Mouse (Mus musculus): Measurements from ENCODE around the gene Stk10.
"Not testable (repeated sequence)": the region's sequence is repeated elsewhere in the genome, so short reads cannot be mapped to it uniquely, and the experiment has no call there.

Stk10 gene

DNA sequence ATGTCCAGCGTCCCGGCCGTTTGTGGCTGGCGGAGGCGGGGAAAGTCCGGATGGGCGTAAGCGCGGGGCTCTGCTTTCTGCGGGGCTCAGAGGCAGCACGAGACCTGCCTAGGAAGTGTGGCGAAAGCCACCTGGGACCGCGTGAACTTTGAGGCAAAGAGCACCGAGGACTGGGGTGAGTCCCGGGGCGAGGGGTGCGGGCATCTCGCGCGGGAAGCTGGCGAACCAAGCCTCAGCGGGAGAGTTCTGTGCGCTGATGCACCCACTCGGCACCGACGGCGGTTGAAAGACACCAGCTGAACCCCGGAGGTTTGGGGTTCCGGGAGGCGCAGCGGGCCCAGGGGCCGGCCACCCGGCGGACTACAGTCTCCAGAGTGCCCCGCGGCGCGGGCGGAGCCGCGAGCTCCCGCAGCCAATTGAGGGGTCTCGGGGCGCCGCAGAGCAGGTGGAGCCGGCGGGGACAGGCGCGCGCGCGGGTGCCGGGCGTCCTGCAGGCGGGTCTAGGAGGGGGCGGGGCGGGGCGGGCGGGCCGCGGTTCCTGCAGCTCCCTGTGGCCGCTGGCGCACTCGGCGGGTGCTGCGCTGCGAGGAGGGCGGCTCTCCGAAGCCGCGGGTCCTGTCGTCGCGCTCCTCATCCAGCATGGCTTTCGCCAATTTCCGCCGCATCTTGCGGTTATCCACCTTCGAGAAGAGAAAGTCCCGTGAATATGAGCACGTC lies at the start of gene Stk10:
Gene Stk10, plus strand, starts transcription at position 541 of the 717 bp plus-strand sequence.
- DNase-seq: peak; percentile 92 to 96

DNA sequence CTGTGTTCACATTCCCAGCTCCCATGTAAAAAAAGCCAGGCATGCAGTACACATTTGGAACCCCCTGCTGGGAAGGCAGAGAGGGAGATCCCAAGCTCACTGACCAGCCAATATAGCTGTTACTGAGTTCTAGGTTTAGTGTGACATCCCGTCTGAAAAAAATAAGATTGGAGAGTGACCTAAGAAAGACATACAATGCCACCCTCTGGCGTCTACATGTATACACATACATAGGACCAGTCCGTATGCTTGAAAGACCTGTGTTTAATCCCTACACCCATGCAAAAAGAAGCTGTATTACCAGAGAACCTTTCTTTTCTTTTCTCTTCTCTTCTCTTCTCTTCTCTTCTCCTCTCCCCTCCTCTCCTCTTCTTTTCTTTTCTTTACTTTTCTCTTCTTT lies 47.8 kb upstream of the Stk10 start:
- no peak for DNase-seq

DNA sequence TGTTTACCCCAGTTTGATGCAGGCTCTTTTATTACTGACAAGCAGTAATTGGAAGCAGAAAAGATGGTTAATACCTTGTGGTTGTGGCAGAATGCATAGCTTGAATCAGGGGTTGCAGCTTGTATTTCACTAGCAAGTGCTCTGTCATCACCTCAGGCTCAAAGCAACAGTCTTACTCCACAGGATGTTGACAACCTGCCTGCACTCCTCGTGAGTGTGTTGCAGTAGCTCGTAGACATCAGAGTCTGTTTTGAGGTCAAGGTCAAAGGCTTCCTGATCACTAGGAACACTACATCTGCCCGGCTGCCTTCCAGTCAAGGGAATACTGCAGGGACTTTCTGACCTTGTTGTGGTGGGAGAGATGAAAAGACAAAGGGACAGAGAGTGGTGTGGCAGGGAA lies 46.5 kb upstream of the Stk10 start:
- no peak for DNase-seq

DNA sequence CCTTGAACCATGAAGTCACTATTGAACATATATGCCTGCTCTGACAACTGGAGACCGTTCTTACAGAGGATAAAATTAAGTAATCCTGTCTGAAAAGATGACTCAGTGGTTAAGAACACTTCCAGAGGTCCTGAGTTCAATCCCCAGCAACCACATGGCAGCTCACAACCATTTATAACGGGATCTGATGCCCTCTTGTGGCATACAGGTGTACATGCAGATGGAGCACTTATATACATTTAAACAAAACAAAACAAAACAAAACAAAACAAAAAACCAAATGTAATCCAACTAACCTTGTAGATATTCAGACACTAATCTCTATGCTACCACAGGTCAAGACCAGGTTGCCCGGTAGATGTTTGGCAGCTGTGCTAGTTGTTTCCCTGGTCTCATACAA lies 45.6 kb upstream of the Stk10 start:
- DNase-seq: no peak

DNA sequence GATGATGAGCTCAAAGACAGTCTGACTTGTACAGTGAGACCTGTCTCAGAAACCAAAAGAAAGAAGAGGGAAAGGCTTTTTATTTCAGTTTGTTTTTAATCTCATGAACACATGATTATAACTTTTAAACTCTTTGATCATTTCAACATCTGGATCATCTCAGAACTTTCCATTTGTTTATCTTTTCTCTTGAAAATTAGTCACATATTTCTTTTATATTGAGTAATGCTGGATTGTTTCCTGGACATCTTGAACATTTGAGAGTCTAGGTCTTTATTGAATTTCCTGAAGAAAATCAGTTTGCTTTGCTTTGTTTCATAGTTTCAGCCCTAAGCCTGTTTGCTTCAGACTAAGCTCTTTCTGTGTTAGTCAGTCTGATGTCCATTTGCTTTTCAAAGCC lies 44.8 kb upstream of the Stk10 start:
- DNase-seq: no peak

DNA sequence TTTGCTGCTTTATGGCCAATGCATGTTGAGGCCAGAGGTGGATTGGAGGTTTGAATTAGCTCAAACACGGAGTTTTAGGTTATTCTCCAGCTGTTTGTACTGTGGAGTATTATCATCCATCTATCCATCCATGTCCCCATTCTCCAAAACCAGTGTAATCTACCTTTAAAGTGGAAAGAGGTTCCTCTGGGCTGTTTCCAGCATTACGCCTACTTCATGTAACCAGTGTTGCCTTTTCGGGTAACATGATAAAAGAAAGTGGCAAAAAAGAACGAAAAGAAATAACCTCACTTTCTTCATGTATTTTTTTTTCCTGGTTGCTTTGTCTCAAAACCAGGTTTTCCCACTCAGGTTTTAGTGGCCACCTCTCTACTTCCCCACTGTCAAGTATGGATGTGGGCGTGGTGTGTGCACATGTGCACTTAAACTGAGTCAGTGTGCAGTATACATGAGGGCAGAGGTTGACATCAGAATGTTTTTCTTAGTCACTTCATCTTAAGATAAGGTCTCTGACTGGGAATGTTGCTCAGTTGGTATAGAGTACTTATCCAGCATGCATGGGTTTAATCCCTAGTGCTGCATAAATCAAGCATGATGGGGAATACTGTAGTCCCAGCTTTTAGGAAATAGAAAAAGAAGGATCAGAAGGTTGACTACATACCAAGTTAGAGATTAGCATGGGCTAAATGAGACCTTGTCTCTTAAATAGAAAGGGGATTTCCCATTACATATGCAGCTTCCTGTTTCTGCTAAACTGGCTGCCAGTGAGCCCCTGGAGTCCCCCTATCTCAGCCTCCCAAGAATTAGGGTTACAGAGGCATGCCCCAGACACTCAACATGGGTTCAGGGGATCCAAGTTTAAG lies 44.1 kb upstream of the Stk10 start:
- no peak for DNase-seq

DNA sequence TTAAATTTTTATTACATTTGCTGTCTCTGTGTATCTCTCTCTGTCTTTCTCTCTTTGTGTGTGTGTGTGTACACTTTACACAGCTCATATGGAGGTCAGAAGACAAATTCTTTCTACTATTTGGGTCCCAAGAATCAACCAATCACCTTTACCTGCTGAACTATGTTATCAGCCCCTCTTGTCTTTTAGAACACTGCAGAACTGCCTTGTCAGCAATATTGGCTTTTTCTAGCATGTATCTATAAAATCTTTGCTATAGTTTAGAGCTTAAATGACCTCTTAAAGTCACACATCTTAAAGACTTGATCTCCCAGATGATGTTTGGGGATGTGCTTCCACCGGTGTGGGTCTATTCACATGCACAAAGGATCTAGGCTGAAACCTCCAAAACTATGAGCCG lies 42.0 kb upstream of the Stk10 start:
- no peak for DNase-seq

DNA sequence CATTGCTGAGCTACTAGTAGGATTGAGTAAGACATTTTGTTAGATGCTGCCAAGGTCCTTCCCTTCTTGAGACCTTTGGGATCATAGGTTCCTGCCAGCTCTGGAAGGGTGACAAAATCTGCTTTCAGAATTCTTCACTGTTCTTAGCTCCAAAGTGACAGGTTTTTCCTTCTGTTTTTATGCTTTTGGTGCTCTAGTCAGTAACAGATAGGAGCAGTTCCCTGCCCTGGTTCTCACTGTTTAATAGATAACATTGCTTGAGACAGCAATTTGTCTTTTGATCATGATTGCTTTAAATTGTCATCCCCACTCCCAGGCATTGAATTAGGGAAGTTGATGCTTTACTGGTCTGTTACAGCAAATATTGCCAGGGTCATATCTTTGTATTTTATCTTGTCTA lies 39.8 kb upstream of the Stk10 start:
- no peak for DNase-seq

DNA sequence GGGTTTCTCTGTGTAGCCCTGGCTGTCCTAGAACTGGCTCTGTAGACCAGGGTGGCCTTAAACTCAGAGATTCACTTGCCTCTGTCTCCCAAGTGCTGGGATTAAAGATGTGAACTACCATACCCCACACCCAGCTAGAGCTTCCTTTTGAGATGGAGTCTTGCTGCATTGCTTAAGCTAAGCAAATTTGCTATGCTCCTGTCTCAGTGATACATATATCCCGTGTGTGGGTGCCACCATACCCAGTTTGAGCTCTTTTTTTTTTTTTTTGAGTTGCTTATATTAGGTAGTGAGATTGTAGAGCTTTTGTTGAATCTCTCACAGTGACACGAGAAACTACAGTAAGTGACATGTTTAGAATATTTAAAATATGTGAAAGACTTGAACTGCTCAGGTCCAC lies 37.8 kb upstream of the Stk10 start:
- DNase-seq: no peak

DNA sequence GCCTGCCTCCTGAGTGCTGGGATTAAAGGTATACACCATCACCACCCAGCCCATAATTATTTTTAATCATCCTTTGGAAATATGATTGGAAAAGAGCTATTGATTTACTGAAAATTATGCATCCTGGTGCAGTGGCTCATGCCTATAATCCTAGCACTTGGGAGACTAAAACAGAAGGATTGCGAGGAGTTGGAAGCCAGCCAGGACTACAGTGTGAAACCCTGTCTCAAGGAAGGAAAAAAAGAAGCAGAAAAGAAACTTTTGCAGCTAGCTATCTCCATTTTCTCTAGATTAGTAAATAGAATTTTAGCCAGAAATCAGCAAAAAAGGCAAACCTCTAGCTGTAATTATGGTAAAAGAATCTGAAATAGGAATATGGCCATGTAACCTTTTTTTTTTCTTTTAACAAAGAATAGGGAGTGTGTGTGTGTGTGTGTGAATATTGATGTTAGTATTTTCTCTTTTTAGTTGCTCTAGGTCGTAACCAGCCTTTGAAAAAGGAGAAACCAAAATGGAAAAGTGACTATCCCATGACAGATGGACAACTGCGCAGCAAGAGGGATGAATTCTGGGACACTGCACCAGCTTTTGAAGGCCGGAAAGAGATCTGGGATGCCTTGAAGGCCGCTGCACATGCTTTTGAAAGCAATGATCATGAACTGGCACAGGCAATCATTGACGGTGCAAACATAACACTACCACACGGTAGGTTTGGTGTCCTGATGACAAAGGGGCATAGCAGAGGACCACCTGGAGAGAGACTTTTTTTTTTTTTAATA lies 34.2 kb upstream of the Stk10 start:
- no peak for DNase-seq

DNA sequence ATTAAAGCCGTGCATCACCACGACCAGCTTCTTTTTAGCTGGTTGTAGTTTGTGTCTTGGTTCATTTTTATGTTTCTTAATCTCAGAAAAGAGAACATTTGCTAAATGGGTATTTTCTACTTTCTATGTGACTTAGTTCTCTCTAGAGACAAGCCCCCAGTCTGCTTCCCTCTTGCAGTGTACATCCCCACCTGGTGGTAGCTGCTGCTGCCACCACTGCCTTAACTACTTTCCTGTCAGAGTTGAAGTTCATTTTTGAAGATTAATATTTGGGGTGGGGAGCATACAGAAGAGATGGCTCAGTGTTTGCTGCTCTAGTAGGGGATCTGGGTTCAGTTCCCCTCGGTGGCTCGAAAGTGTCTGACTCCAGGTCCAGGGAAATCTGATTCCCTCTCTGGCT lies 33.2 kb upstream of the Stk10 start:
- DNase-seq: no peak

DNA sequence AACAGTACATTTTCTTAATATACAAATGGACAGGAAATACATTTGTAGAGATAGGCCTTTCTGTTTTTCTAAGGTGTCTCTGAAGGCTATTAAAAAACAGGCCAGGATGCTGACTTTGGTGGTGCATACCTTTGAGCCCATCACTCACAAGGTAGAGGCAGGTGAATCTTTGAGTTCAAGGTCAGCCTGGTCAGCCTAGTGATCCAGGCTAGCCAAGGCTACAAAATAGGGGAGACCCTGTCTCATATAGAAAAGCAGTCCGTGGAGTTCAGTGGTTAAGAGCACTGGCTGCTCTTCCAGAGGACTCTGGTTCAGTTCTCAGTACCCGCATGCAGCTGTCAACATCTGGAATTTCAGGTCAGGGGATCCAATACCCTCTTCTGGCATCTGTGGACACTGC lies 29.4 kb upstream of the Stk10 start:
- no peak for DNase-seq

DNA sequence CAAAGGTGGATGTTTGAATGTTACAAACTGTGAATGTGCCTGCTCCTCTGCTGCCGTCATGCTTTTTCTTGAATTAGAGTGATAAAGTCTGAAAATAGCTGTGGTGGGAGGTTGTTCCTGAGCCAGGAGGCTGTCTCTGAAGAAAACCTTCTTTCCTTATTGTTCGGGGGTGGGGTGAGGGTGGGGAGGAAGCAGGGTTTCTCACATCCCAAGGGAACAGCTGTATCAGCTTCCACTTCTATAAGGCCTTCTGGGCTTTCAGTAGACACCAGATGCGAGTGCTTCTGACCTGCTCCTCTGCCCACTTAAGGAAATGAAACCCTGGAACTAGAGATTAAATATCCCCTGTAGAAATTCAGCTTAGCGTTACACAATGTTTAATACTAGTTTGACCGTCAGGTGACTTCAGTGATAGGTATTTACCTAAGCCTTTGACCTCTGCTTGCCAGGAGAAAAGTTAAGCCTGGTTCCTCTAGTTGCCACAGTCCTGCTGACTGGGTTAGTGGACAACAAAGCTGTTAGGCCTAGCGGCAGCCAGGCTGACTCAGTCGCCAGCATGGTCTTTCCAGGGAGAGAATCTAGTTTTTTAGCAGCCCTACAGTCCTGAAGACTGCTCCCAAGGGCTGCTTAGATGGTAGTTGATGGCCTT lies 27.9 kb upstream of the Stk10 start:
- DNase-seq: no peak

DNA sequence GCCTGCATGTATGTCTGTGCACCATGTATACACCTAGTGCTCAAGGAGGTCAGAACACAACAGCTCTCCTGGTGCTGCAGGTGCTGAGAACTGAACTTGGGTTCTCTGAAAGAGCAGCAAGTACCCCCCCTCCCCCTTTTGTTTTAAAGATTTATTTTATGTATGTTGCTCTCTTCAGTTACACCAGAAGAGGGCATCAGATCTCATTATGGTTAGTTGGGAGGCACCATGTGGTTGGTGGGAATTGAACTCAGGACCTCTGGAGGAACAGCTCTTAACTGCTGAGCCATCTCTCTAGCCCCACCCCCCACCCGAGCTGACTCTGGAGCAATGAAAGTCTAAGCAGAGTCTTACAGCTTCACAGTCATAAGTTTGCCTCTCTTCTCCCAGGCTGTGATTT lies 22.2 kb upstream of the Stk10 start:
- DNase-seq: no peak

DNA sequence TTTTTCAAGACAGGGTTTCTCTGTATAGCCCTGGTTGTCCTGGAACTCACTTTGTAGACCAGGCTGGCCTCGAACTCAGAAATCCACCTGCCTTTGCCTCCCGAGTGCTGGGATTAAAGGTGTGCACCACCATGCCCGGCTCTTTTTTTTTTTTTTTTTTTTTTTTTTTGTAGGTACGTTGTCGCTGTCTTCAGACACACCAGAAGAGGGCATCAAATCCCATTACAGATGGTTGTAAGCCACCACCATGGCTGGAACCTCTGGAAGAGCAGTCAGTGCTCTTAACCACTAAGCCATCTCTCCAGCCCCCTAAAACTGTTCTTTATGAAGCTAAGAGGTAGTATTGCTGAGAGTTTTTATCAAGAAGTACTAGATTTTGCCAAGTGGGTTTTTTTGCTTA lies 18.3 kb upstream of the Stk10 start:
- DNase-seq: not testable (repeated sequence)

DNA sequence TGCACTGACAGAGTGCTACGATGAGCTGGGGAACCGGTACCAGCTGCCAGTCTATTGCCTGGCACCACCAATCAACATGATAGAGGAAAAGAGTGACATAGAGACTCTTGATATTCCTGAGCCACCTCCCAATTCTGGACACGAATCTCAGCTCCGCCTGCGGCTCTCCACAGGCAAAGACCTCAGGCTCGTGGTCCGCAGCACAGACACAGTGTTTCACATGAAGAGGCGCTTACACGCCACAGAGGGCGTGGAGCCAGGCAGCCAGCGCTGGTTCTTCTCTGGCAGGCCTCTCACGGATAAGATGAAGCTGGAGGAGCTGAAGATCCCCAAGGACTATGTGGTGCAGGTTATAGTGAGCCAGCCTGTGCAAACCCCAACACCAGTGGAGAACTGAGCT lies 17.0 kb upstream of the Stk10 start:
- DNase-seq: no peak

DNA sequence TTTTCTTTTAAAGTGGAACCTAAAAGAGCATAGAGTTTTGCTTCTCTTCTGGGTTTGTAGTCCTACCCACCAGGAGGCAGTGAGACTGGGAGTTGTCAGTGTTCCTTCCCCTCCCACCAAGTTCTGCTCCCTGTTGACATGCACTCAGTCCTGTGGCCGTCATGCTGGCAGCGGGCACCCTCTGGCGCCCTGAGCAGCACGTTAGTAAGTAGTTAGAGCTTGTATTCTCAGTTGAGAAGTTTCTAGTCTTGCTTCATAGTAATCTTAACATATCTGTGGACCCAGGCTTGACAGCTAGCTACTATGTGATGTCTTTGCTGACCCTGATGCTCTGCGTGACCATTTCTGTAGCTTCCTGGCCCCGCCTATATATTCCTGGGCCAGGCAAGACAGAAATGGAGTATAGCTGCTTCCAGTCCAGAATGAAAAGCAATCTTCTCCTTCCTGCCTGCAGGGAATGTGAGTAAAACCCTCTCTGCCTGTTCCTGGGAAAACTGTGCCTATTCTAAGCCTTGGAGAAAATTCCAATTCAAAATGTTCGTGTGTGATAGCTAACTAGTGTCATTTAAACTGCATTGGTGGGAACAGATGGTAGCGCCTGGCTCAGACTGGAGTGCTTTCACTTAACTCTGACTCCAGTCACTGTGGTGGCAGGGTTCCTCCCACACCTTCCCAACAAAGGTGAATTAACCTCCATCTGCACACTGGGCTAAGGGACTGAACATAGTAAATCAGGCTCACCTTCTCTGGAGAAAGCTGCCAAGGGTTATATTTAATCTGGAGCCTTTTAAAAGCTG lies 16.0 kb upstream of the Stk10 start:
- no peak for DNase-seq

DNA sequence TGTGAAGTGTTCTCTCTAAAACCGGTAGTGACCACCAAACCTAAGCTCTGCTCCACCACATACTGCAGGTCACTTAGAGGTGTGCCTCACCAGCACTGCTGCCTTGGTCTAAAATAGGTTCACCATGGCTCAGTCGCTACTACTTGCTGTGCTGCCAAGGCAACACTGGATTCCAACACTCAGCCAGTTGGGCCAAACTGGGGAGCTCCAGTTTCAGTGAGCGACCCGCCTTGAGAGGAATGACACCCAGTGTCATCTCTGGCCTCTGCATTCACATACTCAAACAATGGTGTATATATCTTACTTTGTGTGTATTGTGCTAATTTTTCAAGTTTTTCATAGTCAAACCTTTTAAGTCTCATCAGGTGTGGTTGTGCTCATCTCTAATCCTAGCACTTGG lies 14.3 kb upstream of the Stk10 start:
- no peak for DNase-seq

DNA sequence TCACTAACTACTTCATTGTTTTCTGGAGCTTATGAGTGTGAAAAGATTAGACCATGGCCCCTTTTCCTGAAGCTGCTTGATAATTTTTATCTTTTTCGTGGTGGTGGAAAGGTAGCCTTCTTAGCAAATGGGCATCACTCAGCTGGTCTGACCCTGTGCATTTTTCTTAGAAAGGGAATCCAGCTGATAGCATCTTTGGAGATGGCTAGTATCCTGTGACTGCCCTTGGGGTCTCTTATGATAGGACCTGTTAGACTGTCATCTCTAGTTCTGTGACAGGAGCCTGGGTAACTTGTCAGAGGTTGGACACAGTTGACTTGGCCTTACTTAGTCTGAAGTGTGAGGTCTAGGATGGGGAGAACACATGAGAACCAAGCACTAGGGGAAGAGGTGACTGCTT lies 13.8 kb upstream of the Stk10 start:
- no peak for DNase-seq

DNA sequence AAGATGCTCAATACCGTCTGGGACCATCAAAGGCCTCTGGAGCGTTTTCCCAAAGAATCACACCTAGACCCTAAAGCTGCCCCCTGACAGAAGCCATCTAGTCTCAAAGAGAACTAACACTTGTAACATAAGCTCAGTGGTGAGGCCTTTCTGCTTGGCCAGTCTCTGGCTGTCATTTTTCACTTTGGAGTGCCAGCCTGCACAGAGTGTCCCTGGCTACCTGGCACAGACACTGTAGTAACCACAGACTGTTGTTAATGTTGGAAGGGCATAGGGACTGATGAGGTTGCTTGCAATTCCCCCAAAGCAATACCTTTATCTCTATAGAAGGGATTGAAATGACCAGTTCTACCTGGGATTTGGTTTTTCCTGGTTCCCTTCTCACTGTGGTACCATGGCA lies 11.9 kb upstream of the Stk10 start:
- DNase-seq: no peak

DNA sequence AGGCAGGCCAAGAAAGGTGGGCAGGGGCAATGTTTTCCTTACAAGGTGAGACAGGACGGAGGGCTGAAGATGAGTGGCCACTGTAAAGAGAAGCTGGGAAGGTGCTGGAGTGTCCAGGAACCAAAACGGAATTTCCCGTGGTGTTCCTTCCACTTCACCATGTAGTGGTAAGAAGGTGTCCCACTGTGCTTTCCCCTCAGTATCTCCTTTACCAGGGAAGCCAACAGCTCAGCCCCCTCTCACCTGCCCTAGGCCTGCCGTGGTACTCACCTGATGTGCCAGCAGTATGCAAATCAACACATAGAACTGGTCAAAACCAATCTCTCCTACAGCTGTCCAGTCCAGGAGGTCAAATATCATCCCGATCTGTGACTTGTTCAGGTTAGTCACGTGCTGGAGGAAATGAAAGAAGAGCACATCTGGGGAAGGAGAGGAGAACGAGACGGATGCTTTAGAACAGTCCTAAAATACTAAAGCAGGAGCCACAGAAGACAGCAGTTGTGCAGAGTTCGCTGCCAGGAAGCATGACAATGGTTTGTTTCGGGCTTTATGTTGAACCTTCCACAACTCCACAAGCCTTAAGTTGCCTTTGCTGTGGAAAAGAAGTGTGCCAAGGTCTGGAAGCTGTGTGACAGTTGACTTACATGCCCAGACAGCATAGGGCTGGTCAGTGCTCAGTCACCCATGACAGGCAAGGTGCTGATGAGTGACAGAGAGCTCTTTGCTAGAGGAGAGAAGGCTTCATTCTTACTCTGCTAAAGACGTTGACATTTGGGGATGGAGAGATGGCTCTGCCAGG lies 8.8 kb upstream of the Stk10 start:
- no peak for DNase-seq

All from thymus, postnatal 36 days (tissue).